ENCODE assay signal across 27 mouse cellular contexts in the genomic region with DNA sequence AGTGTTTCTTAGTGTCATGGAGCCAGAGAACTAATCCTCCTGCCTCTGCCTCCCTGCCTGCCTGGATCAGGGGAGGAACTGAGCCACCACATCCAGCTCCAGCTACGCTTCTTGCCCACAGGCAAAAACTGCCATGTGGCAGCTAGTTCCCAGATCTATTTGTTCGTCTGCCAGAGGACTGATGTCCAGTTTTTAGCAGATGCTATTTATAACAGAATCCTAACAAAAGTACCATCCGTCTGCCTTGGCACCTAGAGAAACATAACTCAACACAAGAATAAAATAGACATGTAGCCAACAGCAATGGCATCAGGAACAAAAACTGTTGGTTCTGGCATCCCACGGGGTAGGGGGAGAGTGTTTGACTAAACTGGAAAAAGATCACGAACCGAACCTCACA. TPM values are rescaled to one million over a fixed set of nuclear protein-coding genes. Genes with fewer than 3 reads are reported as not detected.
DNase-seq lines count a peak whose midpoint lies in the region; ATAC-seq and TF ChIP-seq lines count a peak whose summit lies in the region.
"Had no signal": no experiment of that assay in that cellular context is flagged by ENCODE, and none has a peak within 500 bp of the region (broad histone marks: within the 10 kb centered on the region; RNA-seq: fewer than 3 reads in every experiment).

No protein-coding gene starts in this region.

- DNase-seq in forebrain, postnatal 0 days = peak; percentile 20
- no peak for DNase-seq in frontal cortex, postnatal 25 days (ENCODE audit: low spot score in 2 of 2)
- peak; percentile 60 for DNase-seq in brain, adult 2 months (ENCODE audit: low read depth, low spot score)
- peak; percentile 43 for DNase-seq in brain, embryonic 14.5 days (ENCODE audit: low read depth)
- DNase-seq in liver, embryonic 11.5 days (ENCODE audit: low spot score) = no peak
- DNase-seq in retina, embryonic 14.5 days (ENCODE audit: low spot score) = no peak
- DNase-seq: adrenal gland, adult 2 months; adrenal gland, adult 8-10 months; adrenal gland, postnatal 10 days; adrenal gland, postnatal 14 days; adrenal gland, postnatal 25 days; adrenal gland, postnatal 36 days; B cell, adult 2 months; cerebellum, adult 11 months; cerebellum, adult 11-12 months; cerebellum, adult 18-20 months; cerebellum, adult 2 months had no signal

- no peaks in the 10 kb centered on the region for H3K4me1 ChIP-seq in forebrain, postnatal 0 days (ENCODE audit: insufficient read depth)
- peaks cover under 1% of the 10 kb centered on the region; the same call in 1 of the 2 replicates for H3K4me1 ChIP-seq in forebrain, embryonic 13.5 days
- H3K4me1 ChIP-seq in liver, embryonic 11.5 days (replicated peaks; ENCODE audit: control insufficient read depth, insufficient read depth, low read length) = no peaks in the 10 kb centered on the region

- ATAC-seq in forebrain, postnatal 0 days = no peak
- no peak for ATAC-seq in forebrain, embryonic 13.5 days
- 0 out of 2 replicates have a peak, but pooled peaks have one; percentile 13 for ATAC-seq in frontal cortex, adult (ENCODE audit: low TSS enrichment)
- no peak for ATAC-seq in liver, embryonic 11.5 days (replicated peaks; ENCODE audit: low FRiP score)
- ATAC-seq: activated CD4-positive, CD25-positive, alpha-beta regulatory T cell, adult 4 months; CD4-positive, CD25-positive, alpha-beta regulatory T cell, adult 4 months; Patski had no signal

- no peak for TF ChIP-seq CTCF in forebrain, postnatal 0 days (IDR thresholded peaks at IDR 0.05; ENCODE audit: low read depth)
- TF ChIP-seq CTCF in brain, embryonic 14.5 days (IDR thresholded peaks at IDR 0.05; ENCODE audit: borderline replicate concordance, extremely low read depth, insufficient read depth, insufficient read length) = no peak

- H3K27ac ChIP-seq in forebrain, postnatal 0 days (ENCODE audit: low read depth, low read length) = no peak overlapping the region
- no peak overlapping the region for H3K27ac ChIP-seq in forebrain, embryonic 13.5 days
- H3K27ac ChIP-seq in liver, embryonic 11.5 days (ENCODE audit: low read depth, low read length) = no peak overlapping the region

- no peak for TF ChIP-seq POLR2A in brain, embryonic 14.5 days (IDR thresholded peaks at IDR 0.05; ENCODE audit: borderline replicate concordance, extremely low read depth, insufficient read depth, insufficient read length, poor library complexity, severe bottlenecking)

- no peak overlapping the region for H3K4me3 ChIP-seq in forebrain, postnatal 0 days (ENCODE audit: low read depth, low read length)
- no peak overlapping the region for H3K4me3 ChIP-seq in forebrain, embryonic 13.5 days
- H3K4me3 ChIP-seq in liver, embryonic 11.5 days (ENCODE audit: low read depth, low read length) = no peak overlapping the region

- no peaks in the 10 kb centered on the region for H3K9me3 ChIP-seq in forebrain, postnatal 0 days (ENCODE audit: low read length)
- no peaks in the 10 kb centered on the region for H3K9me3 ChIP-seq in forebrain, embryonic 13.5 days (replicated peaks)
- H3K9me3 ChIP-seq in liver, embryonic 11.5 days (ENCODE audit: control insufficient read depth, low read length) = no peaks in the 10 kb centered on the region

- H3K27me3 ChIP-seq in forebrain, postnatal 0 days (ENCODE audit: insufficient read depth, low read length) = no peaks in the 10 kb centered on the region
- 0 out of 2 replicates have a peak, but pooled peaks cover 6% of the 10 kb centered on the region for H3K27me3 ChIP-seq in forebrain, embryonic 13.5 days
- H3K27me3 ChIP-seq in liver, embryonic 11.5 days (replicated peaks; ENCODE audit: control insufficient read depth, insufficient read depth, low read length) = no peaks in the 10 kb centered on the region

- H3K9ac ChIP-seq in forebrain, postnatal 0 days = no peak overlapping the region
- H3K9ac ChIP-seq in forebrain, embryonic 13.5 days = no peak overlapping the region
- no peak overlapping the region for H3K9ac ChIP-seq in liver, embryonic 11.5 days (ENCODE audit: low read depth, low read length)

- no peaks in the 10 kb centered on the region for H3K36me3 ChIP-seq in forebrain, postnatal 0 days (ENCODE audit: insufficient read depth)
- H3K36me3 ChIP-seq in forebrain, embryonic 13.5 days (ENCODE audit: poor library complexity, severe bottlenecking) = no peaks in the 10 kb centered on the region
- no peaks in the 10 kb centered on the region for H3K36me3 ChIP-seq in liver, embryonic 11.5 days (ENCODE audit: control insufficient read depth, insufficient read depth, low read length)
- H3K36me3 ChIP-seq: G1E had no signal

- WGBS in forebrain, postnatal 0 days = 52% methylated on average over 6 of the region's 6 CpGs
- whole genome bisulfite sequencing in forebrain, embryonic 13.5 days = 79% methylated on average over 6 of the region's 6 CpGs
- 82% methylated on average over 6 of the region's 6 CpGs for whole genome bisulfite sequencing in liver, embryonic 11.5 days

- no peak overlapping the region for H3K4me2 ChIP-seq in forebrain, postnatal 0 days (ENCODE audit: low read depth)
- H3K4me2 ChIP-seq in forebrain, embryonic 13.5 days = no peak overlapping the region
- H3K4me2 ChIP-seq in liver, embryonic 11.5 days = no peak overlapping the region

RNA-seq across cellular contexts. Expression of gene Efcab6, which starts 6.3 kb away (rescaled TPM):
- 6.0 and 9.2 TPM in 2 replicates for total RNA-seq in forebrain, postnatal 0 days (2014; rRNA removed)
- 3.2 and 4.4 TPM in 2 replicates for polyA plus RNA-seq in forebrain, postnatal 0 days (2015; fragmentation: Nextera tagmentation; extraction: Ambion mirVana)
- polyA plus RNA-seq in forebrain, embryonic 13.5 days (2015; fragmentation: Nextera tagmentation; extraction: Ambion mirVana) = 1.9 and 2.3 TPM in 2 replicates
- polyA plus RNA-seq in brain, embryonic 14.5 days (2012; rRNA removed) = 1.1 and 1.5 TPM in 2 replicates
- polyA plus RNA-seq in liver, embryonic 11.5 days (2014; fragmentation: Nextera tagmentation; extraction: Ambion mirVana) = not detected in 2 replicates
- total RNA-seq: adrenal gland, adult 18-20 months; adrenal gland, postnatal 14 days; adrenal gland, postnatal 36 days; CH12.LX; G1E; MEL had no signal
- polyA plus RNA-seq: activated CD4-positive, CD25-positive, alpha-beta regulatory T cell, adult 4 months; adrenal gland, adult 2 months; C2C12; CD4-positive, CD25-positive, alpha-beta regulatory T cell, adult 4 months; G1E; Patski had no signal

RNA-seq across cellular contexts. Expression of gene Sult4a1, which starts 46.7 kb away (rescaled TPM):
- 157 and 179 TPM in 2 replicates for total RNA-seq in forebrain, postnatal 0 days (2014; rRNA removed)
- polyA plus RNA-seq in forebrain, postnatal 0 days (2015; fragmentation: Nextera tagmentation; extraction: Ambion mirVana) = 132 and 140 TPM in 2 replicates
- polyA plus RNA-seq in forebrain, embryonic 13.5 days (2015; fragmentation: Nextera tagmentation; extraction: Ambion mirVana) = 40.3 and 43.3 TPM in 2 replicates
- 96.9 and 102 TPM in 2 replicates for polyA plus RNA-seq in brain, embryonic 14.5 days (2012; rRNA removed)
- 0.81 and 0.88 TPM in 2 replicates for polyA plus RNA-seq in liver, embryonic 11.5 days (2014; fragmentation: Nextera tagmentation; extraction: Ambion mirVana)
- total RNA-seq: CH12.LX, G1E, MEL had no signal
- polyA plus RNA-seq: activated CD4-positive, CD25-positive, alpha-beta regulatory T cell, adult 4 months; C2C12; CD4-positive, CD25-positive, alpha-beta regulatory T cell, adult 4 months; G1E had no signal

Comparison
In these comparisons a context has a peak if more than half of its experiments do, and no peak if none do; other contexts are left out.
1. DNase-seq: peak in forebrain, postnatal 0 days (single experiment), brain, adult 2 months (single experiment) and brain, embryonic 14.5 days (single experiment); none in frontal cortex, postnatal 25 days (0 of 2), liver, embryonic 11.5 days (single experiment) and retina, embryonic 14.5 days (single experiment).
2. RNA of gene Sult4a1, which starts 46.7 kb away (polyA plus RNA-seq): 132 to 140 TPM in forebrain, postnatal 0 days, 96.9 to 102 TPM in brain, embryonic 14.5 days and 40.3 to 43.3 TPM in forebrain, embryonic 13.5 days; 0.81 to 0.88 TPM in liver, embryonic 11.5 days; every median in the first group is over 10 times any median in the second.